Mouse (Mus musculus): ENCODE measurements around the gene Lypd6.

DNA sequence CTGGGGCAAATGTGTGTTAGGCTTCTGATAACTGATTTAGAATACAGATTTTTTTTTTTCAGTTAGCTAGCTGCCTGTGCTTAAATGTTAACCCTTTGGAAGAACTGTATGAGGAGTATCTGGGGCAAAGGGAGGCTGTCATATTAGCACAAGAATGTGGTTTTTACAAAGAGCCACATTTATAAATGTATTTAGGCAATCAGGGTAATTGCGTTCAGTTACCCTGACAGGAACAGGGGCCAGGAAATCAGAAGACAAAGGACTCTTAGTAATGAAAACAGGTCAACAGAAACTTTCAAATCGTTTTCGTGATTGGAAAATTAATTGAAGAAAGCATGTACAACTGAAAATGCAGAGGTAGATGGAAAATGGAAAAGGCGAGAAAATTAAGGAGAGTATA lies 20.4 kb upstream of the Lypd6 start:
- TF ChIP-seq CTCF (IDR thresholded peaks at IDR 0.05; ENCODE audit: low read depth) (no peak), EP300 (IDR thresholded peaks at IDR 0.05; ENCODE audit: low read depth) (no peak)

All from liver, postnatal 0 days (tissue).